Mouse (Mus musculus): ENCODE measurements around the gene Tex33.
A peak's percentile ranks its signal among the peaks of the same experiment; 100 is the strongest.

The Tex33 gene

GRCm38 (mm10) chr15:78395478-78395962, at the start of gene Tex33:
Gene Tex33, minus strand, starts transcription at chr15:78395912.
- DNase-seq (ENCODE audit: low spot score): no peak

GRCm38 (mm10) chr15:78443857-78444256, 48.1 kb upstream of the Tex33 start:
- DNase-seq (ENCODE audit: low spot score): no peak

- no peak for DNase-seq (ENCODE audit: low spot score)
Measured at GRCm38 (mm10) chr15:78442231-78442630, 46.5 kb upstream of the Tex33 start.

GRCm38 (mm10) chr15:78438973-78439372, 43.3 kb upstream of the Tex33 start:
- DNase-seq (ENCODE audit: low spot score): no peak

GRCm38 (mm10) chr15:78438505-78438904, 42.8 kb upstream of the Tex33 start:
- DNase-seq (ENCODE audit: low spot score): no peak

- DNase-seq (ENCODE audit: low spot score): no peak
Measured at GRCm38 (mm10) chr15:78438018-78438394, 42.3 kb upstream of the Tex33 start.

GRCm38 (mm10) chr15:78437237-78438017, 41.7 kb upstream of the Tex33 start:
- peak; percentile 40 for DNase-seq (ENCODE audit: low spot score)

- peak; percentile 71 for DNase-seq (ENCODE audit: low spot score)
Measured at GRCm38 (mm10) chr15:78436380-78437192, 40.9 kb upstream of the Tex33 start.

GRCm38 (mm10) chr15:78435681-78436080, 40.0 kb upstream of the Tex33 start:
- no peak for DNase-seq (ENCODE audit: low spot score)

GRCm38 (mm10) chr15:78434896-78435520, 39.3 kb upstream of the Tex33 start:
- peak; percentile 88 for DNase-seq (ENCODE audit: low spot score)

GRCm38 (mm10) chr15:78431541-78432121, 35.9 kb upstream of the Tex33 start:
- no peak for DNase-seq (ENCODE audit: low spot score)

GRCm38 (mm10) chr15:78430874-78431273, 35.2 kb upstream of the Tex33 start:
- no peak for DNase-seq (ENCODE audit: low spot score)

GRCm38 (mm10) chr15:78429871-78430622, 34.3 kb upstream of the Tex33 start:
- DNase-seq (ENCODE audit: low spot score): no peak

GRCm38 (mm10) chr15:78429139-78429459, 33.4 kb upstream of the Tex33 start:
- no peak for DNase-seq (ENCODE audit: low spot score)

GRCm38 (mm10) chr15:78428391-78429138, 32.9 kb upstream of the Tex33 start, which contains the start of gene Kctd17:
Gene Kctd17, plus strand, starts transcription at chr15:78428564.
- DNase-seq (ENCODE audit: low spot score): peak; percentile 90

GRCm38 (mm10) chr15:78425230-78425629, 29.5 kb upstream of the Tex33 start:
- no peak for DNase-seq (ENCODE audit: low spot score)

GRCm38 (mm10) chr15:78424507-78424906, 28.8 kb upstream of the Tex33 start:
- DNase-seq (ENCODE audit: low spot score): no peak

GRCm38 (mm10) chr15:78422046-78422956, 26.6 kb upstream of the Tex33 start:
- peak; percentile 92 for DNase-seq (ENCODE audit: low spot score)

- DNase-seq (ENCODE audit: low spot score): no peak
Measured at GRCm38 (mm10) chr15:78420395-78420794, 24.7 kb upstream of the Tex33 start.

GRCm38 (mm10) chr15:78416937-78417336, 21.2 kb upstream of the Tex33 start:
- peak; percentile 31 for DNase-seq (ENCODE audit: low spot score)
